Mouse (Mus musculus): ENCODE results near the gene Thsd4. TPM values are rescaled to one million over a fixed set of nuclear protein-coding genes. Genes with fewer than 3 reads are reported as not detected.

Gene Thsd4
- polyA plus RNA-seq, 1 experiment, result 1.3 TPM

GRCm38 (mm10) chr9:60251765-60252164 is 270.1 kb downstream of the Thsd4 start:
- Histone ChIP-seq H3K4me3 (ENCODE audit: insufficient read depth, poor library complexity, severe bottlenecking) (no peak overlapping the region), H3ac (ENCODE audit: control insufficient read depth, insufficient read length, low read depth) (no peak overlapping the region), H3K36me3 (ENCODE audit: control insufficient read depth, insufficient read depth) (no peaks in the 10 kb centered on the region), H3K79me3 (ENCODE audit: low read depth) (no peaks in the 10 kb centered on the region), H3K27me3 (ENCODE audit: control insufficient read depth, insufficient read depth, insufficient read length) (no peaks in the 10 kb centered on the region), H3K79me2 (ENCODE audit: control insufficient read depth, insufficient read depth) (no peaks in the 10 kb centered on the region)
- no peak for TF ChIP-seq FOSL1 (IDR thresholded peaks at IDR 0.05; ENCODE audit: insufficient read depth, low read length, poor library complexity, severe bottlenecking)
- peak; percentile 31 for TF ChIP-seq CTCF (IDR thresholded peaks at IDR 0.05; ENCODE audit: control insufficient read depth, insufficient read depth, insufficient read length)
- TF ChIP-seq MYOD1 (IDR thresholded peaks at IDR 0.05; ENCODE audit: control insufficient read depth, insufficient read length, low read depth), result no peak
- TF ChIP-seq USF1 (IDR thresholded peaks at IDR 0.05; ENCODE audit: low read depth), result no peak

- TF ChIP-seq MAX (IDR thresholded peaks at IDR 0.05), result no peak
- no peak for TF ChIP-seq CEBPB (IDR thresholded peaks at IDR 0.05; ENCODE audit: low read depth)
- Histone ChIP-seq H3K36me3 (ENCODE audit: control insufficient read depth, insufficient read depth) (no peaks in the 10 kb centered on the region), H3K79me3 (ENCODE audit: low read depth) (no peaks in the 10 kb centered on the region), H3K4me3 (ENCODE audit: insufficient read depth, poor library complexity, severe bottlenecking) (no peak overlapping the region), H3K27me3 (ENCODE audit: control insufficient read depth, insufficient read depth, insufficient read length) (no peaks in the 10 kb centered on the region), H3K79me2 (ENCODE audit: control insufficient read depth, insufficient read depth) (no peaks in the 10 kb centered on the region), H3ac (ENCODE audit: control insufficient read depth, insufficient read length, low read depth) (no peak overlapping the region)
Measured at GRCm38 (mm10) chr9:60250403-60250802, 271.4 kb downstream of the Thsd4 start.

- no peaks in the 10 kb centered on the region for H3K79me2 ChIP-seq (ENCODE audit: control insufficient read depth, insufficient read depth)
- no peak overlapping the region for H3K4me3 ChIP-seq (ENCODE audit: insufficient read depth, poor library complexity, severe bottlenecking)
- no peaks in the 10 kb centered on the region for H3K27me3 ChIP-seq (ENCODE audit: control insufficient read depth, insufficient read depth, insufficient read length)
- no peaks in the 10 kb centered on the region for H3K36me3 ChIP-seq (ENCODE audit: control insufficient read depth, insufficient read depth)
- no peak overlapping the region for H3ac ChIP-seq (ENCODE audit: control insufficient read depth, insufficient read length, low read depth)
- H3K79me3 ChIP-seq (ENCODE audit: low read depth), result no peaks in the 10 kb centered on the region
- TF ChIP-seq MAX (IDR thresholded peaks at IDR 0.05), result no peak
- TF ChIP-seq CTCF (IDR thresholded peaks at IDR 0.05; ENCODE audit: control insufficient read depth, insufficient read depth, insufficient read length), result no peak
- TF ChIP-seq CEBPB (IDR thresholded peaks at IDR 0.05; ENCODE audit: low read depth), result no peak
- TF ChIP-seq MYOD1 (IDR thresholded peaks at IDR 0.05; ENCODE audit: control insufficient read depth, insufficient read length, low read depth), result no peak
- no peak for TF ChIP-seq MYOG (IDR thresholded peaks at IDR 0.05; ENCODE audit: control insufficient read depth, extremely low read depth, insufficient read length)
- no peak for TF ChIP-seq FOSL1 (IDR thresholded peaks at IDR 0.05; ENCODE audit: insufficient read depth, low read length, poor library complexity, severe bottlenecking)
Measured at GRCm38 (mm10) chr9:60247998-60248397, 273.8 kb downstream of the Thsd4 start.

GRCm38 (mm10) chr9:60244943-60245342 is 276.9 kb downstream of the Thsd4 start:
- H3K79me3 ChIP-seq (ENCODE audit: low read depth), result no peaks in the 10 kb centered on the region
- no peak for TF ChIP-seq CEBPB (IDR thresholded peaks at IDR 0.05; ENCODE audit: low read depth)
- no peak for TF ChIP-seq CTCF (IDR thresholded peaks at IDR 0.05; ENCODE audit: control insufficient read depth, insufficient read depth, insufficient read length)
- no peak for TF ChIP-seq MYOG (IDR thresholded peaks at IDR 0.05; ENCODE audit: control insufficient read depth, extremely low read depth, insufficient read length)
- no peak for TF ChIP-seq MYOD1 (IDR thresholded peaks at IDR 0.05; ENCODE audit: control insufficient read depth, insufficient read length, low read depth)
- TF ChIP-seq USF1 (IDR thresholded peaks at IDR 0.05; ENCODE audit: low read depth), result no peak
- TF ChIP-seq FOSL1 (IDR thresholded peaks at IDR 0.05; ENCODE audit: insufficient read depth, low read length, poor library complexity, severe bottlenecking), result no peak
- TF ChIP-seq MAX (IDR thresholded peaks at IDR 0.05), result no peak
- H3ac ChIP-seq (ENCODE audit: control insufficient read depth, insufficient read length, low read depth), result no peak overlapping the region
- H3K79me2 ChIP-seq (ENCODE audit: control insufficient read depth, insufficient read depth), result no peaks in the 10 kb centered on the region
- no peaks in the 10 kb centered on the region for H3K27me3 ChIP-seq (ENCODE audit: control insufficient read depth, insufficient read depth, insufficient read length)
- no peak overlapping the region for H3K4me3 ChIP-seq (ENCODE audit: insufficient read depth, poor library complexity, severe bottlenecking)
- no peaks in the 10 kb centered on the region for H3K36me3 ChIP-seq (ENCODE audit: control insufficient read depth, insufficient read depth)

GRCm38 (mm10) chr9:60243503-60243902 is 278.3 kb downstream of the Thsd4 start:
- TF ChIP-seq CTCF (IDR thresholded peaks at IDR 0.05; ENCODE audit: control insufficient read depth, insufficient read depth, insufficient read length) (peak; percentile 37), MYOD1 (IDR thresholded peaks at IDR 0.05; ENCODE audit: control insufficient read depth, insufficient read length, low read depth) (no peak), USF1 (IDR thresholded peaks at IDR 0.05; ENCODE audit: low read depth) (no peak)
- Histone ChIP-seq H3ac (ENCODE audit: control insufficient read depth, insufficient read length, low read depth) (no peak overlapping the region), H3K79me3 (ENCODE audit: low read depth) (no peaks in the 10 kb centered on the region), H3K36me3 (ENCODE audit: control insufficient read depth, insufficient read depth) (no peaks in the 10 kb centered on the region), H3K4me3 (ENCODE audit: insufficient read depth, poor library complexity, severe bottlenecking) (no peak overlapping the region), H3K79me2 (ENCODE audit: control insufficient read depth, insufficient read depth) (no peaks in the 10 kb centered on the region), H3K27me3 (ENCODE audit: control insufficient read depth, insufficient read depth, insufficient read length) (no peaks in the 10 kb centered on the region)

GRCm38 (mm10) chr9:60237667-60238066 is 284.2 kb downstream of the Thsd4 start:
- Histone ChIP-seq H3K79me3 (ENCODE audit: low read depth) (no peaks in the 10 kb centered on the region), H3K4me3 (ENCODE audit: insufficient read depth, poor library complexity, severe bottlenecking) (no peak overlapping the region), H3K27me3 (ENCODE audit: control insufficient read depth, insufficient read depth, insufficient read length) (no peaks in the 10 kb centered on the region), H3K79me2 (ENCODE audit: control insufficient read depth, insufficient read depth) (no peaks in the 10 kb centered on the region), H3K36me3 (ENCODE audit: control insufficient read depth, insufficient read depth) (no peaks in the 10 kb centered on the region), H3ac (ENCODE audit: control insufficient read depth, insufficient read length, low read depth) (no peak overlapping the region)
- TF ChIP-seq FOSL1 (IDR thresholded peaks at IDR 0.05; ENCODE audit: insufficient read depth, low read length, poor library complexity, severe bottlenecking), result no peak
- TF ChIP-seq CTCF (IDR thresholded peaks at IDR 0.05; ENCODE audit: control insufficient read depth, insufficient read depth, insufficient read length), result peak; percentile 34
